Mouse (Mus musculus) cerebellum, adult 2 months (tissue): ENCODE measurements around the gene Dctn2. TPM values are rescaled to one million over a fixed set of nuclear protein-coding genes. Genes with fewer than 3 reads are reported as not detected.

Experiments
- DNase-seq, 2 experiments: peaks; one replicate each; pipeline ENCODE4 v3.0.0; 2021
- H3K27ac ChIP-seq: fragments of 200-500 bp; 2 replicates; pipeline ENCODE4 v1.5.1; 2012; ENCODE audit warnings: low read length, control low read depth, inconsistent platforms; ENCODE audit not compliant: insufficient read depth
- H3K27me3 ChIP-seq: fragments of 200-500 bp; 2 replicates; pipeline ENCODE4 v1.6.1; 2012; ENCODE audit warnings: inconsistent platforms, mild to moderate bottlenecking, low read length, moderate library complexity; ENCODE audit not compliant: control insufficient read depth, insufficient read depth
- H3K4me1 ChIP-seq: fragments of 200-500 bp; 2 replicates; pipeline ENCODE4 v1.6.1; 2011; ENCODE audit warnings: low read length; ENCODE audit not compliant: control insufficient read depth, insufficient read depth
- H3K4me3 ChIP-seq: fragments of 200-500 bp; replicated peaks from 2 replicates; pipeline ENCODE3; 2011; ENCODE audit warnings: mild to moderate bottlenecking, low read depth, low read length, control low read depth; ENCODE audit not compliant: insufficient read depth
- CTCF ChIP-seq: fragments of 200-500 bp; IDR thresholded peaks from 2 replicates; pipeline ENCODE4 v1.5.1; 2011; ENCODE audit warnings: low read depth, mild to moderate bottlenecking, control low read depth, low read length, moderate library complexity, borderline replicate concordance; ENCODE audit not compliant: insufficient read depth
- POLR2A ChIP-seq: fragments of 200-500 bp; IDR thresholded peaks from 2 replicates; pipeline ENCODE4 v1.6.1; 2011; ENCODE audit warnings: low read length, control low read depth, borderline replicate concordance; ENCODE audit not compliant: insufficient read depth
- WGBS: fragments of 180-500 bp; shearing (Covaris S2); methylation state at CpG from one replicate; pipeline ENCODE4 v1.1.7; 2018; 5-methylcytosine and 5-hydroxymethylcytosine counted together
- polyA plus RNA-seq: library from polyadenylated mRNA; depleted of rRNA; stranded (reverse); fragments of >200 nt; gene quantifications from 2 replicates; pipeline ENCODE4 v1.2.3, GENCODE M21; 2012

Dctn2 gene
- polyA plus RNA-seq, 1 experiment, result 322 TPM

DNA sequence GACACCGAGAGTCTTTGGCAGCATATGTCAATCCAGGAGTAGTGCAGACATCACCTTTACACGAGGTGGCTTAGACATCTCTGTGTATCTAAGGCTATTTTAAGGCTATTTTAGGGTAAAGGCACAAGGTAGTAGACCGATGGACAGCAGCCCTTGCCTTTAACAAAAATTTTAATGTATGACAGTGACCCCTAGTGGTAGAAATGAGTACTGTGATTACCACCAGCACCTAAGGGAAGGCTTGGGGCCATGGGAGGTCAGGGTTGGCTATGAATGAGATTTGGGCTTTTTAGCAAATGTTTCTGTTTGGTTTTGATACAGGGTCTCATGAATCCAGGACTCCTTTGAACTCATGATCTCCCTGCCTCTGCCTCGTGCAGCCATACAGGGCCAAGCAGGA, 37.3 kb upstream of the Dctn2 start:
- Histone ChIP-seq H3K4me3 (no peak overlapping the region), H3K4me1 (peaks cover 22% of the 10 kb centered on the region), H3K27me3 (no peaks in the 10 kb centered on the region), H3K27ac (no peak overlapping the region)
- 21% methylated on average over 4 of the region's 4 CpGs for WGBS
- DNase-seq, result peak; percentile 49 to 75
- TF ChIP-seq CTCF (peak; percentile 67; the same call in 1 of the 2 replicates), POLR2A (no peak)

DNA sequence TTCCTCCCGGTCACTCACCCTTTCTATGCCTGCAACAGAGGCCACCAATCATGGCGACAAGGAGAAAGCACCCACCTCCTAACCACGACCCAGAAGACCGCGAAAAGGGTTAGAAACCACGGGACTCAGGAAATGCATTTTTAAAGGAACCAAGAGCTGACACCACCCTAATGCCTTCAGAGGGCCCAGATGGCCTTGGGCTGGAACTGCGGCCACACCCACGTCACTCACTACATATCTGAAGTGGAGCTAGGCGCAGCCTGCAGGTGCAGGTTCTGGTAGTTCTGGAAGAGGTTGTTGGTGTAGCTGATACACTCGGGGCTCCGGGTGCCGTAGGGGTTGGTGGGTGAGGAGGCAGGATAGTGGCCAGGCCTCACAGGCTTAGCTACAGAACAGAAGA, 35.5 kb upstream of the Dctn2 start:
- H3K4me3 ChIP-seq, result no peak overlapping the region
- H3K27me3 ChIP-seq, result no peaks in the 10 kb centered on the region
- TF ChIP-seq POLR2A (no peak), CTCF (no peak)
- H3K27ac ChIP-seq, result no peak overlapping the region
- DNase-seq, result no peak
- peaks cover 22% of the 10 kb centered on the region for H3K4me1 ChIP-seq
- 88% methylated on average over 12 of the region's 12 CpGs for WGBS

DNA sequence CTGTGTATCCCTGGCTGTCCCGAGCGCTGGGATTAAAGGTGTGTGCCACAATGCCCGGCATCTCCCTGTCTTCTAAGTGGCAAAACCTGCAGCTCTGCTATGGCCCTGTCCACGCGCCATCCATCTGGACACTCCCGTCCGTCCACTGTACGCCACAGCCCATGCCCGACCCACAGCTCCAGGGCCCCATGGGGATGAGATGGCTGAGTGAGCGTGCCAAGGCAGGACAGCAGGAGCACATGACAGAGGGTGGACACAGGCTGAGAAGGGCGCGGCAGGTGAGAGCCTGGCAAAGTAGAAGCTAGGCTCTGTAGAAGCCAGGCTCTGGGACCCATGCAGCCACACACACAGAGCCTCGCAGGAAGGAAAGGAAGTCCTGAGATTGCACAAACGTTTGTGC, 34.4 kb upstream of the Dctn2 start:
- no peak for TF ChIP-seq POLR2A
- no peak for TF ChIP-seq CTCF
- Histone ChIP-seq H3K4me1 (peaks cover 17% of the 10 kb centered on the region), H3K27me3 (no peaks in the 10 kb centered on the region), H3K27ac (peak overlapping the region; percentile 70; the same call in 1 of the 2 replicates), H3K4me3 (no peak overlapping the region)
- WGBS, result 9% methylated on average over 14 of the region's 14 CpGs
- peak; percentile 61 to 72 for DNase-seq

DNA sequence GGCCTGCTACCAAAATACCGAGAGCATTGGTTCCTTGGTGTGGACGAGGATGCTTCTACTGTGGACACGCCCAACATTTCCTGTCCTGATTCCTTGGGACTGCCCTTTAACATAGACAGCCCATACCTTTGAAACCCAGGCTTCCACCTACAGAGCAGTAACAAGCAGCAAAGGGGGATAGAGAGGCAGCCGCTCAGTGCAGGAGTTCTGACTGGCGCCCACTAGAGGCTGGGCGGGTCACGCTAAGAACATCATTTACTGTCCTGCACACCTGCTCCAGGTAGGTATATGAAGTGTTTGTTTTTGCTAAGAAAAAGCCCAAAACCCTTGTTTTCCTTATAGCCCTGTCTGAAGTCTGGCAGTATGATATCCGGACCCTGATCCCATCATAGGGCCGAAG, 33.0 kb upstream of the Dctn2 start:
- no peak for TF ChIP-seq POLR2A
- peak; percentile 39; the same call in 1 of the 2 replicates for TF ChIP-seq CTCF
- DNase-seq, result no peak
- no peak overlapping the region for H3K4me3 ChIP-seq
- 83% methylated on average over 9 of the region's 9 CpGs for WGBS
- peaks cover 21% of the 10 kb centered on the region for H3K4me1 ChIP-seq
- H3K27ac ChIP-seq, result no peak overlapping the region
- no peaks in the 10 kb centered on the region for H3K27me3 ChIP-seq

DNA sequence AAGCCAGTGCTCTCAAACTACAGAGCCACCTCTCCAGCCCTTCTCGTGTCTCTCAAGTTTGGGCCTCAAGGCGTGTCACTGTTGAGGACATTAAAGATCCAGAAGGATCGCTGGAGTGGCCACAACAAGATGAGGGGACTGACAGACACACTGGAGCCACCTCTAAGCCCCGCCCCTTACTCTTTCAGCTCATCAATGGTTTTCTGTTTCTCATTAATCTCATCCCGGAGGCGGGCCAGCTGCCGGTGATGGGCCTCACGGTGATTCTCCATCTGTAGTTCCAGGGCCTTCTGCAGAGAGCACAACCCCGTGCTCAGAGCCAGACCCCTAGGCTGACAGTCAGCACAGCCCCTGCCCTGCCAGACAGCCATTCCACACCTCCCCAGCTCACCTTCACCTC, 29.6 kb upstream of the Dctn2 start:
- no peak for DNase-seq
- Histone ChIP-seq H3K27ac (no peak overlapping the region), H3K4me3 (no peak overlapping the region), H3K4me1 (peaks cover 12% of the 10 kb centered on the region), H3K27me3 (no peaks in the 10 kb centered on the region)
- no peak for TF ChIP-seq CTCF
- no peak for TF ChIP-seq POLR2A
- 53% methylated on average over 9 of the region's 9 CpGs for WGBS

DNA sequence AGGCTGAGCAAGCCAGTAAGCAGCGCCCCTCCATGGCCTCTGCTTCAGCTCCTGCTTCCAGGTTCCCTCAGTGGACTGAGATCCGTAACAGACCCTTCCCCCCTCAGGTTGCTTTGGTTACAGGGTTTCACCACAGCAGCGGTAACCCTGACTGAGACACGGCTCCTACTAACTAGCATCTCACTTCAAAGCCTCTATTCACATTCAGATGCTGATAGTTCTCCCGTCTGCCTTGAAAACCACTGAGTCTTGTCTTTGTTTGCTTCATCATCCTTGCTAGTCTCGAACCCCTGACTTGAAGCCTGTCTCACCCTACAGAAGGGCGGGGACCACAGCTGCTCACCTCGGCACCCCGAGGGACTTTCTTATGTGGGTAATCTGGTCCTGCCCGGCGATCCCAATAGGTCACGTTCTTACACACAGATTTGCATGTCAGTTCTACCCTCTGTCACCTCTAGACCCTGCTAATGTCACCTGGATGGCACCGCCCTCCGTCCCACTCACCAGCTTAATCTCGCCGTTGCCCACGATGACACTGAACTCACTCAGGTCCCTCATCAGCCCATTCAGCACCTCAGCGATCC, 27.8 kb upstream of the Dctn2 start:
- no peak for DNase-seq
- WGBS, result 75% methylated on average over 18 of the region's 18 CpGs
- H3K4me3 ChIP-seq, result no peak overlapping the region

DNA sequence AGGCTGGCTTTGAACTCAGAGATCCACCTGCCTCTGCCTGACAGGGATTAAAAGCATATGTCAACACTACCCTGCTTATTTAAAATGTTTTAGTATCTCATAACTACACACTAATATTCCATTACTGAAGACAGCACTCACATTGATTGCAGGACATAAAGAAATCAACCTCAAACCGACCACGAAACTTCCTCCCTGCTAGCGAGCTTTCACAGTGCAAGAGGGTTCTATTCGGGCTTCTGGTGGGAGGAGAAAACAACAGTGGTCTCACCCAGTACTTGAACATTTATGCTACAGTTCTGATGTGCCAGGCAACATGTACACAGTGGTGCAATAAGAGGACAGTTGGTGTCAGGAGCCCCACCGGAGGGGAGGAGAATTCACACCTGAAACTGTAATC, 15.4 kb upstream of the Dctn2 start:
- no peak overlapping the region for H3K27ac ChIP-seq
- no peak overlapping the region for H3K4me3 ChIP-seq
- no peaks in the 10 kb centered on the region for H3K27me3 ChIP-seq
- WGBS, result 78% methylated on average over 5 of the region's 5 CpGs
- TF ChIP-seq CTCF (no peak), POLR2A (no peak)
- H3K4me1 ChIP-seq, result no peaks in the 10 kb centered on the region
- DNase-seq, result no peak

More for the DNA sequence above, 27.8 kb upstream of the Dctn2 start:
- no peak overlapping the region for H3K27ac ChIP-seq
- TF ChIP-seq CTCF, result no peak
- no peak for TF ChIP-seq POLR2A
- peaks cover 4% of the 10 kb centered on the region; the same call in 1 of the 2 replicates for H3K4me1 ChIP-seq
- no peaks in the 10 kb centered on the region for H3K27me3 ChIP-seq

DNA sequence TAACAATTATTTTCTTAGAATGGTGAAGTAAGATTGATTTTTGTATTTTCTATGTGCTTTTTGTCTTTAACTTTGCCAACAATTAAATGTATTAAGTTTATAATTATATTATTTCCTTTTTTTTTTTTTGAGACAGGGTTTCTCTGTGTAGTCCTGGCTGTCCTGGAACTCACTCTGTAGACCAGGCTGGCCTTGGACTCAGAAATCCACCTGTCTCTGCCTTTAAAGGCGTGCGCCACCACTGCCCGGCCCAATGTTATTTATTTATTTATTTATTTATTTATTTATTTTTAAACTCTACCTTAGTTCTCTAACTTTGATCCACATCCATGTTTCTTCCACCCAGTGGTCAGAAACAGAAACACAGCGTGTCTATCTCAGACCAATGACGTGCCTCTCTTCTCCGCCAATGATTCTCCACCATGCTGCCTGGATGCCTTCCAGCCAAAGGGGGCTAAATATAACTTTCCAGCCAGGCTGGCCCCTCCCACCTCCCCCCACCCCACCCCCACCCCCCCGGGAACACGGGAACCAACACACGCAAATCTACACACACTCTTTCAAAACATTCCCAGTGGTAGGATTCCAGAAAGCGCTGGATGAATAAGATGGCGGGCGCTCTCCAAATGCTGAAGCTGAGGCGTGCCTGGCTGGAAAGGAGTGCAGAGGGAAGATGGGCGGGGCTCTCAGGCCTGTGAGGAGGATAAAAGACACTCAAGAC, 10.4 kb upstream of the Dctn2 start:
- no peak for TF ChIP-seq POLR2A
- TF ChIP-seq CTCF, result no peak

More for the DNA sequence above, 10.4 kb upstream of the Dctn2 start:
- Histone ChIP-seq H3K27ac (no peak overlapping the region), H3K4me1 (peaks cover 26% of the 10 kb centered on the region; the same call in 1 of the 2 replicates), H3K4me3 (no peak overlapping the region), H3K27me3 (no peaks in the 10 kb centered on the region)
- DNase-seq, result peak in 1 of 2 experiments; percentile 46
- 36% methylated on average over 14 of the region's 14 CpGs for WGBS
